ENCODE assay signal across 11 mouse cellular contexts in the genomic region with DNA sequence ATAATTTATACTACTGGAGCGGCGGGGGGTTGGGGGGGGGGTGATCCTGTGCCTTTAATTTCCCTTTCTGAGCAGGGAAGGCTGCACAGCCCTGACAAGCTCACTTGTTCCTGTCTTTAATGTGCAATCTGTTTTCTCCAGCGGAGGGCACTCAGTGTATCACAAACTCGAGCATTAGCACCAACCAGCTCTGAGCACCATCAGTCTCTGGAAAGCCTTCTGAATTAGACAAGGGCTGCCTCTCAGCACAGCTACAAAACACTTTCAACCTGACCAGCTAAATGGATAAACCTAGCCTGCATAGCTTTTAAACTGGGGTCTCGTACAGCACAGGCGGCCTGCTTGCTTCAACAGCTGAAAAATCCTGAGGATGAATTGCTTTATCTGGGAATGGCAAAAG. TPM values are rescaled to one million over a fixed set of nuclear protein-coding genes. Genes with fewer than 3 reads are reported as not detected.
DNase-seq lines count a peak whose midpoint lies in the region; ATAC-seq and TF ChIP-seq lines count a peak whose summit lies in the region.
"Had no signal": no experiment of that assay in that cellular context is flagged by ENCODE, and none has a peak within 500 bp of the region (broad histone marks: within the 10 kb centered on the region; RNA-seq: fewer than 3 reads in every experiment).

A gene (plus strand): TSS at position 113 of the 400 bp plus-strand sequence.

- H3K4me3 ChIP-seq in heart, embryonic 14.5 days (ENCODE audit: control insufficient read depth in 1 of 2, insufficient read depth in 1 of 2, low read depth in 1 of 2, low read length in 2 of 2): peak within 1 kb of the TSS; percentile 41
- H3K4me3 ChIP-seq in left cerebral cortex, adult 2 months: peak within 1 kb of the TSS; percentile 65
- peak within 1 kb of the TSS; percentile 49 for H3K4me3 ChIP-seq in neural tube, embryonic 14.5 days (ENCODE audit: low read depth, low read length)
- H3K4me3 ChIP-seq: erythroblast, embryonic 14.5 days had no signal

- H3K36me3 ChIP-seq in heart, embryonic 14.5 days (ENCODE audit: control insufficient read depth, insufficient read depth, low read length): no peaks in the 10 kb centered on the region
- H3K36me3 ChIP-seq in neural tube, embryonic 14.5 days (ENCODE audit: control insufficient read depth, insufficient read depth, low read length): no peaks in the 10 kb centered on the region

- peak within 1 kb of the TSS; percentile 69 for H3K4me2 ChIP-seq in heart, embryonic 14.5 days (ENCODE audit: low read length)
- peak within 1 kb of the TSS; percentile 67 for H3K4me2 ChIP-seq in neural tube, embryonic 14.5 days (ENCODE audit: low read depth, low read length)

- H3K27me3 ChIP-seq in heart, embryonic 14.5 days (ENCODE audit: control insufficient read depth, insufficient read depth, low read length): no peaks in the 10 kb centered on the region
- no peaks in the 10 kb centered on the region for H3K27me3 ChIP-seq in neural tube, embryonic 14.5 days (ENCODE audit: control insufficient read depth, insufficient read depth, low read length)
- H3K27me3 ChIP-seq: CH12.LX had no signal

- ATAC-seq in heart, embryonic 14.5 days (ENCODE audit: insufficient number of reproducible peaks, insufficient read depth, low FRiP score, low read depth): no peak
- peak; percentile 95 for ATAC-seq in neural tube, embryonic 14.5 days (ENCODE audit: low read depth)

- 14% methylated on average over 6 of the region's 6 CpGs for WGBS in heart, embryonic 14.5 days
- 1% methylated on average over 6 of the region's 6 CpGs for WGBS in neural tube, embryonic 14.5 days

- no peaks in the 10 kb centered on the region for H3K9me3 ChIP-seq in heart, embryonic 14.5 days (ENCODE audit: control insufficient read depth, low read length)
- no peaks in the 10 kb centered on the region for H3K9me3 ChIP-seq in neural tube, embryonic 14.5 days (ENCODE audit: control insufficient read depth, low read length)

- no peaks in the 10 kb centered on the region for H3K4me1 ChIP-seq in heart, embryonic 14.5 days (ENCODE audit: control insufficient read depth in 2 of 2, insufficient read depth in 2 of 2, low read length in 2 of 2)
- no peaks in the 10 kb centered on the region for H3K4me1 ChIP-seq in neural tube, embryonic 14.5 days (ENCODE audit: control insufficient read depth, insufficient read depth, low read length)

- intact Hi-C loops in left cerebral cortex, adult 2 months (cut with DNase I): no loop called here

- peak; percentile 44 for TF ChIP-seq CTCF in left cerebral cortex, adult 2 months (IDR thresholded peaks at IDR 0.05)

- H3K27ac ChIP-seq in heart, embryonic 14.5 days (replicated peaks in 1 of 2; ENCODE audit: control insufficient read depth in 1 of 2, insufficient read depth in 1 of 2, low read depth in 2 of 2, low read length in 2 of 2): no peak within 1 kb of the TSS
- peak within 1 kb of the TSS; percentile 92 for H3K27ac ChIP-seq in left cerebral cortex, adult 2 months
- H3K27ac ChIP-seq in neural tube, embryonic 14.5 days (ENCODE audit: low read depth, low read length): peak within 1 kb of the TSS; percentile 77

- DNase-seq in heart, adult 18-20 months: no peak
- peak; percentile 71 to 73 for DNase-seq in cerebellum, postnatal 10 days
- peak; percentile 52 to 65 for DNase-seq in frontal cortex, postnatal 14 days (ENCODE audit: low spot score in 2 of 2)
- DNase-seq in left cerebral cortex, adult 2 months (ENCODE audit: extremely low spot score in 1 of 2, low spot score in 2 of 2): peak; percentile 51 to 67
- no peak for DNase-seq in adipocyte (ENCODE audit: low spot score)
- no peak for DNase-seq in thymus, postnatal 10 days (ENCODE audit: low spot score in 2 of 2)

- peak within 1 kb of the TSS; percentile 28 for H3K9ac ChIP-seq in heart, embryonic 14.5 days (ENCODE audit: low read length)
- H3K9ac ChIP-seq in neural tube, embryonic 14.5 days (replicated peaks; ENCODE audit: low read depth, low read length): peak within 1 kb of the TSS; percentile 51

RNA-seq across cellular contexts. Expression of the gene that starts here (rescaled TPM):
- polyA plus RNA-seq in heart, embryonic 14.5 days (2014; fragmentation: Nextera tagmentation; extraction: Ambion mirVana): 0.44 and 0.68 TPM in 2 replicates
- not detected for total RNA-seq in heart, adult 18-20 months (2021)
- 10 to 100 TPM; 64.9 to 65.8 TPM for total RNA-seq in left cerebral cortex, adult 2 months (2021)
- 19.5 and 24.3 TPM in 2 replicates for polyA plus RNA-seq in neural tube, embryonic 14.5 days (2014; fragmentation: Nextera tagmentation; extraction: Ambion mirVana)
- total RNA-seq: CH12.LX had no signal
- polyA plus RNA-seq: erythroblast, embryonic 14.5 days; testis, adult 2 months had no signal

Comparison
In these comparisons a context has a peak if more than half of its experiments do, and no peak if none do; other contexts are left out.
1. RNA of the gene that starts here (total RNA-seq): 64.9 to 65.8 TPM in left cerebral cortex, adult 2 months; not detected in heart, adult 18-20 months; every median in the first group is over 10 times any median in the second.
2. RNA of the gene that starts here (polyA plus RNA-seq): 19.5 to 24.3 TPM in neural tube, embryonic 14.5 days; 0.44 to 0.68 TPM in heart, embryonic 14.5 days; every median in the first group is over 10 times any median in the second.
3. H3K27ac ChIP-seq: peak in left cerebral cortex, adult 2 months (single experiment) and neural tube, embryonic 14.5 days (single experiment); none in heart, embryonic 14.5 days (0 of 2).
4. DNase-seq: peak in cerebellum, postnatal 10 days (2 of 2), frontal cortex, postnatal 14 days (2 of 2) and left cerebral cortex, adult 2 months (2 of 2); none in heart, adult 18-20 months (0 of 2), adipocyte (single experiment) and thymus, postnatal 10 days (0 of 2).
5. Peak in every context shown above with its lines, with median percentiles within 50 percentile points of each other: H3K4me3 ChIP-seq.